Mouse (Mus musculus): Measurements from ENCODE around the gene Dusp11.
"Not testable (repeated sequence)": the region's sequence is repeated elsewhere in the genome, so short reads cannot be mapped to it uniquely, and the experiment has no call there.

The Dusp11 gene

DNA sequence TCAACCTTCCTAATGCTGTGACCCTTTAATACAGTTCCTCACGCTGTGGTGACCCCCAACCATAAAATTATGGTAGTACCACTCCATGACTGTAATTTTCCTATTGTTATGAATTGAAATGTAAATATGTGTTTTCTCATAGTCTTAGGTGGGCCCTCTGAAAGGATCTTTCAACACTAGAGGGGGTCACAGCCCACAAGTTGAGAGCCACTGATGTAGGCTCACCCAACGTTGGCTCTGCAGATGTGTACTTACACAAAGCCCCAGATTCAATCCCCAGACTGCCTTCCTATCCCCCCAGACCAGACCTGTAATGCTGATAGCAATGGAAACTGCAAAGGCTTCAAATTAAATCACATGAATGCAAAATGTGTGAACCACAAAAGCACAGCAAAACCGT lies 25.8 kb downstream of the Dusp11 start:
- DNase-seq (ENCODE audit: inconsistent ontology term) = no peak

DNA sequence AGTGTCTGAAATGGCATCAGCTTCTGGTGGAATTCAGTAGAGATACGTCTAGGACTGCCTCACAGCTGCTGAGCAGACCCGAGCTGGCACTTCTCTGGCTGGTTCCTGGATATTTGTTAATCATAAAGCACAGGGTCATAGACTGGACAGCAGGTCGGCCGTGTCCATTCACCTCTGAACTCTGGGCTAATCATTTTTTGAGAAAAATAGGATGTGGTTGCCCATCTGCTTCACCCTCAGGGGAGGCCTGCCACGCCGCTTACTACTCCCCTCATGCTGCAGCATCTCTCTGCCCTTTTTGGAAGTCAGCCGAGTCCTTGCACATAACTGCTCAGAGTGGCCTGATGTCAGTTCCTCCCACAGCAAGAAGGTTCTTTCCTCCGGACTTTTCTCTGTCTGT lies 27.4 kb downstream of the Dusp11 start:
- DNase-seq (ENCODE audit: inconsistent ontology term) = no peak

GRCm38 (mm10) chr6:85929312-85929711 lies 32.2 kb downstream of the Dusp11 start:
- no peak for DNase-seq (ENCODE audit: inconsistent ontology term)

GRCm38 (mm10) chr6:85927476-85928464 lies 33.7 kb downstream of the Dusp11 start:
- no peak for DNase-seq (ENCODE audit: inconsistent ontology term)

- no peak for DNase-seq (ENCODE audit: inconsistent ontology term)
Measured at GRCm38 (mm10) chr6:85926709-85927108, 34.8 kb downstream of the Dusp11 start.

- no peak for DNase-seq (ENCODE audit: inconsistent ontology term)
Measured at GRCm38 (mm10) chr6:85923643-85924042, 37.8 kb downstream of the Dusp11 start.

GRCm38 (mm10) chr6:85919401-85919800 lies 42.1 kb downstream of the Dusp11 start:
- DNase-seq (ENCODE audit: inconsistent ontology term) = no peak

GRCm38 (mm10) chr6:85918341-85918740 lies 43.1 kb downstream of the Dusp11 start:
- not testable (repeated sequence) for DNase-seq (ENCODE audit: inconsistent ontology term)

DNA sequence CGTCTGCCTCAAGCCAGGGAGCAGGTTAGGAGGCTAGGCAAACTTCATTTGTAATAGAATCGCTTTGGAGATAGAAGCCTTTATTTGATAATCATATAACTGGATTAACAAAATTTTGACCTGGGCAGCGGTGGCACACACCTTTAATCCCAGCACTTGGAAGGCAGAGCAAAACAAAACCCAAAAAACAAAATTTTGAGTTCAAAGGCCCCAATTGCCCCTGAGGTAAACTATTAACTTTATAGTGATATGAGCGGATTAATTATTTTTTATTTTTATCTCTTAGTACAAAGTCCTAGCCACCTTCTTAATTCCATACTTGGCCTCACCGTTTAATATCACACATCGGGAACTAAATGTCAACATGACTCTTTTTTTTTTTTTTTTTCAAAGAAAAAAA lies 44.9 kb downstream of the Dusp11 start:
- no peak for DNase-seq (ENCODE audit: inconsistent ontology term)

- peak; percentile 95 for DNase-seq (ENCODE audit: inconsistent ontology term)
Measured at GRCm38 (mm10) chr6:85915539-85916513, 45.6 kb downstream of the Dusp11 start, which contains the start of gene Nat8f1. Gene Nat8f1, minus strand, starts transcription at chr6:85915687.

GRCm38 (mm10) chr6:85915141-85915538 lies 46.3 kb downstream of the Dusp11 start:
- DNase-seq (ENCODE audit: inconsistent ontology term) = no peak

GRCm38 (mm10) chr6:85911587-85911986 lies 49.9 kb downstream of the Dusp11 start, which contains the start of gene Tprkb:
Gene Tprkb, plus strand, starts transcription at chr6:85911865.
- peak; percentile 68 for DNase-seq (ENCODE audit: inconsistent ontology term)

DNA sequence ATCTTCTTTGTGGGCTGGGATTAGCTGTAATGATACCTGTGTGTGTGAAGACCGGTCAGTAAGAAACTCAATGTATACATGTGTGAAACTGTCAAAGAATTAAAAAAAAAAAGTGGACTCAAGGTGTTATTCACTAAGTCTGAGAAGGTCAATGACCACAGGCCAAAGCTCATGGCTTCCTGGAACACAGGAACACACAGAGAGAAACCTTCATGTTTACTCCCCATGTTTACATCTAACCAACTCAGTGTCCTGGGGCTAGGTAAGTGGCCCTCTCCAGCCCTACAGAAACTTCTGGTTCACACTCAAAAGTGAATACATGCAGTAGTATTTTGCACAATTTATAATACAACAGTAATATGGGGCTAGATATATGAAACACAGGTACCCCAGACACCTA lies 51.8 kb downstream of the Dusp11 start:
- DNase-seq (ENCODE audit: inconsistent ontology term) = no peak

GRCm38 (mm10) chr6:85908341-85908740 lies 53.1 kb downstream of the Dusp11 start:
- DNase-seq (ENCODE audit: inconsistent ontology term) = no peak

- DNase-seq (ENCODE audit: inconsistent ontology term) = peak; percentile 89
Measured at GRCm38 (mm10) chr6:85906911-85907351, 54.5 kb downstream of the Dusp11 start.

- DNase-seq (ENCODE audit: inconsistent ontology term) = peak; percentile 60
Measured at GRCm38 (mm10) chr6:85904642-85905061, 56.8 kb downstream of the Dusp11 start, which contains the start of gene Nat8f4. Gene Nat8f4, minus strand, starts transcription at chr6:85904884.

DNA sequence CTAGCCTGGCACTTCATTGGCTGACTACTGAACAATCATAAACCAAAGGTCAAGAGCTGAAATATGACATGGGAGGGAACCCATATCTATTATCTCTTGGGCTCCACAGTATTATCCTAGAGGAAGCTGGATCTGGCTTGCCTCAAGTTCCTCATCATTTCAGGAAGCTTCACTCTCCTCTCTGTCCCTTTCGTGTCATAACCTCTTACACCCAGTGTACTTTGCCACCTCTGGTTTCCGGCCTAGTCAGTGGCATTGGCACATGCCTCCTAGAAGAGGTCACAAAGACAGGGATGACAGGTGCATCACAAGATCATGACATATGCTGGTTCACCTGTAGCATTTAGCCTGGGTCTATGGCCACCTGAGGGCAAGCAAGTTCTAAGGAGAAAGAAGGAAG lies 59.2 kb downstream of the Dusp11 start:
- DNase-seq (ENCODE audit: inconsistent ontology term) = no peak

GRCm38 (mm10) chr6:85898596-85899475 lies 62.6 kb downstream of the Dusp11 start:
- peak; percentile 73 for DNase-seq (ENCODE audit: inconsistent ontology term)

DNA sequence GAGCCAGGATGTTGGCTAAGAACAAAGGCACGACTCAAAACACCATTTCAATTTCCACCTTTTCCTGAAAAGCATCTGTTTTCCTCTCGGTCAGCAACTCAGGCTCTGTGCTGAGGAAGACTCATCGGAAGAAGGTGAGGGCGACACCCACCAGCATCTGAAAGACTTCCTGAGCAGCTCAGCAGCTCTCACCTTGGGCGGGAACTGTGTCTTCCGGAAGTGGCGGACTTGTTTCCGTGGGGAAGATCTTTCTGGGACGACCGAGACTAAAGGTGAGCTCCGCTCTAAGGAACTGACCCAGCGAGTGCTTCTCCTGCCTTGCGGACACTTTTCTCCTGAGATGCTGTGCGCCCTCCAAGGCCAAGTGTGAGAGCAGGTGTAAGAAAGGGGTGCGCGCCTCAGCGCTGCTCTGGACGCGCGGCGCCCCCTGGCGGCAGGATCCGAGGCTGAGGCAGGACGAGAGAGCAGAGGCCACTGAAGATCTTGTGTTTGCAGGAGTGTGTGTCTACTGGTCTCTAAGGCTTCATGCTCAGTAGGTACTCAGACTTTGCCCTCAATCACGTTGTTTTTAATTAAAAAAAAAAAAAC lies 66.3 kb downstream of the Dusp11 start:
- DNase-seq (ENCODE audit: inconsistent ontology term) = not testable (repeated sequence)
